Mouse (Mus musculus): ENCODE measurements around the gene Kansl1.

DNA sequence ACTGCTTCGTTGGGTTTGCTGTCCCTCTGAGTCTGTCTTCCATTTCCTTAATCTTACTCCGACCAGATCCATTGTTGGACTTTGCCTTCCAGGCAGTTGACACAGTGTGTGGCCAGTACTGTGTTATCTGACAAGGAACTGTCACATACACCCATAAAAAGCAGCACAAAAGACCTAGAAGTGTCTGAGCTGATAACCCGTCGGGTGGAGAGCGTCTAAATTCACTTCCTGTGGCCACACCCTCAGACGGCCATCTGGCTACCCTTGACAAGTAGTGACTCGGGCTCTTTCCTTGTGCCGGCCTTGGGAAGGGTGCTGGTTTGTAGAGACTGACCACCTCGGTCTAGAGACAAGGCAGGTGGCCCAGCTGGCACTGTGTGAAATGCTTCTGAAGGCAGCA is 175.4 kb downstream of the Kansl1 start:
- no peak for TF ChIP-seq POLR2A (IDR thresholded peaks at IDR 0.05; ENCODE audit: borderline replicate concordance, low read depth, low read length)
- no peak for TF ChIP-seq CTCF (IDR thresholded peaks at IDR 0.05; ENCODE audit: low read depth, low read length)

Data from bone marrow macrophage, adult 2 months (primary cell).